Mouse (Mus musculus): Measurements from ENCODE around the gene Aox2.
A peak's percentile ranks its signal among the peaks of the same experiment; 100 is the strongest.

The Aox2 gene

GRCm38 (mm10) chr1:58278026-58278425 is at the start of gene Aox2:
Gene Aox2, plus strand, starts transcription at chr1:58278326.
- no peak for DNase-seq (ENCODE audit: low spot score in 2 of 2)

- DNase-seq (ENCODE audit: low spot score in 2 of 2), result no peak
Observed at GRCm38 (mm10) chr1:58228916-58229315, 49.2 kb upstream of the Aox2 start.

- DNase-seq (ENCODE audit: low spot score in 2 of 2), result no peak
Observed at GRCm38 (mm10) chr1:58229774-58230173, 48.4 kb upstream of the Aox2 start.

- no peak for DNase-seq (ENCODE audit: low spot score in 2 of 2)
Observed at GRCm38 (mm10) chr1:58230542-58230941, 47.6 kb upstream of the Aox2 start.

GRCm38 (mm10) chr1:58235405-58235804 is 42.7 kb upstream of the Aox2 start:
- DNase-seq (ENCODE audit: low spot score in 2 of 2), result no peak

GRCm38 (mm10) chr1:58237527-58238299 is 40.4 kb upstream of the Aox2 start:
- no peak for DNase-seq (ENCODE audit: low spot score in 2 of 2)

- DNase-seq (ENCODE audit: low spot score in 2 of 2), result no peak
Observed at GRCm38 (mm10) chr1:58238440-58238839, 39.7 kb upstream of the Aox2 start.

GRCm38 (mm10) chr1:58238961-58239360 is 39.2 kb upstream of the Aox2 start:
- DNase-seq (ENCODE audit: low spot score in 2 of 2), result no peak

- DNase-seq (ENCODE audit: low spot score in 2 of 2), result no peak
Observed at GRCm38 (mm10) chr1:58240347-58240746, 37.8 kb upstream of the Aox2 start.

- DNase-seq (ENCODE audit: low spot score in 2 of 2), result no peak
Observed at GRCm38 (mm10) chr1:58244487-58244886, 33.6 kb upstream of the Aox2 start.

- DNase-seq (ENCODE audit: low spot score in 2 of 2), result no peak
Observed at GRCm38 (mm10) chr1:58248518-58248917, 29.6 kb upstream of the Aox2 start.

GRCm38 (mm10) chr1:58253466-58253865 is 24.7 kb upstream of the Aox2 start:
- no peak for DNase-seq (ENCODE audit: low spot score in 2 of 2)

GRCm38 (mm10) chr1:58257195-58257991 is 20.7 kb upstream of the Aox2 start:
- DNase-seq (ENCODE audit: low spot score in 2 of 2), result peak; percentile 36 to 39

GRCm38 (mm10) chr1:58260311-58260710 is 17.8 kb upstream of the Aox2 start:
- DNase-seq (ENCODE audit: low spot score in 2 of 2), result no peak

- DNase-seq (ENCODE audit: low spot score in 2 of 2), result no peak
Observed at GRCm38 (mm10) chr1:58268231-58268630, 9.9 kb upstream of the Aox2 start.

- no peak for DNase-seq (ENCODE audit: low spot score in 2 of 2)
Observed at GRCm38 (mm10) chr1:58270807-58271569, 7.1 kb upstream of the Aox2 start.

GRCm38 (mm10) chr1:58275879-58276278 is 2.2 kb upstream of the Aox2 start:
- DNase-seq (ENCODE audit: low spot score in 2 of 2), result no peak

GRCm38 (mm10) chr1:58278513-58278912 is 387 bp downstream of the Aox2 start:
- no peak for DNase-seq (ENCODE audit: low spot score in 2 of 2)

- no peak for DNase-seq (ENCODE audit: low spot score in 2 of 2)
Observed at GRCm38 (mm10) chr1:58280381-58280780, 2.3 kb downstream of the Aox2 start.

GRCm38 (mm10) chr1:58280939-58281624 is 3.0 kb downstream of the Aox2 start:
- DNase-seq (ENCODE audit: low spot score in 2 of 2), result no peak

- DNase-seq (ENCODE audit: low spot score in 2 of 2), result no peak
Observed at GRCm38 (mm10) chr1:58281625-58281988, 3.5 kb downstream of the Aox2 start.

GRCm38 (mm10) chr1:58284505-58284904 is 6.4 kb downstream of the Aox2 start:
- DNase-seq (ENCODE audit: low spot score in 2 of 2), result no peak

Measured in urinary bladder, adult 18-20 months (tissue).